Mouse (Mus musculus): ENCODE results near the gene Wscd2.

DNA sequence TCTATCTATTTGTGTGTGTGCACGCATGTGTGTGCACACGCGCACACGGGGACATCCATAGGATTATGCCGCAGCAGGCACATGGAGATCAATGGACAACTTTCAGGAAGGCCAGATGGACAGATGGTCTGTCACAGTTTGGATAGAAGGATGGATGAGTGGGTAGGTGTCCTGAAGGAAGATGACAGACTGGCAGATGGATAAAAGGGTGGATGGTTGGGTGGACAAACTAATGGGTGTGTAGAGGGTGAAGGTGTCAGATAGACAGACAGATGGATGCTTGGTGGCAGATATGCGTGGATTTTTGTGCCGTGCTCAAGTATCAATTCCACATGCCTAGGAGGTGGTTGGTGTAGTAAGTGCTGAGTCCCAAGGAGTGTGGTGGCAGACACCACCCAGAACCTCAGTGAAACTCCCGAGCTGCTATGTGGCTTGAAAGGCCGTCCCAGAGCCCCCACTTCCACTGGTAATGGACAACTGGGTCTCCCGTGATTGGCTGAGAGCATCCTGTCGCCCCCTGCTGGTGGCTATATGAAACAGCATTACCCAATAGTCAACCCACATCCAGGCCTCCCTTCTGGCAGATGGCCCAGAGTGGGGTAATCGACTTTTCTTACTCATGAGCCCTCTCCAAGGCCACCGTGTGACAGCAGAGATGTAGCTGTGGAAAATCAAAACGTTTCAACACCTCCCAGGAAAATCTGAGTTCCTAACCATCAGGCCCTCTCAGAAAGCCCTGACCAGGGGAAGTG, 58.0 kb downstream of the Wscd2 start:
- peak; percentile 70; the same call in 1 of the 2 replicates for TF ChIP-seq CTCF (IDR thresholded peaks at IDR 0.05; ENCODE audit: extremely low read depth, insufficient read length, insufficient replicate concordance, low read depth, low read length)
- no peak for TF ChIP-seq POLR2A (IDR thresholded peaks at IDR 0.05; ENCODE audit: low read depth, low read length)
